Mouse (Mus musculus): ENCODE data around the gene Sec22b.

- TF ChIP-seq EP300 (IDR thresholded peaks at IDR 0.05; ENCODE audit: insufficient read depth, low read depth, low read length) (no peak), CTCF (IDR thresholded peaks at IDR 0.05; ENCODE audit: low read depth, low read length) (no peak)
Measured at GRCm38 (mm10) chr3:97927322-97927721, 26.3 kb downstream of the Sec22b start.

Measured in ES-Bruce4 (cell line).